Mouse (Mus musculus) granulocyte monocyte progenitor cell, adult 5-6 weeks (primary cell): ENCODE results near the gene Mapk9. TPM values are rescaled to one million over a fixed set of nuclear protein-coding genes. Genes with fewer than 3 reads are reported as not detected.

Source experiments
- ATAC-seq: replicated peaks from 2 replicates; pipeline ENCODE4 v1.8.0; 2016; ENCODE audit warnings: mild to moderate bottlenecking, moderate TSS enrichment, inconsistent platforms; ENCODE audit not compliant: poor library complexity, severe bottlenecking
- total RNA-seq, 2 experiments: library from RNA; stranded (forward) in 1 of 2; stranded (reverse) in 1 of 2; fragments of 200-712, 200-1000 nt in 1 of 2; fragments of >200 nt in 1 of 2; fragmentation: Nextera tagmentation in 1 of 2; gene quantifications; 2 replicates each; pipeline ENCODE4 v1.2.3; 2014 to 2017

Mapk9 gene
- total RNA-seq, 2 experiments from 2014 or later, result 26.6 to 32.9 TPM

DNA sequence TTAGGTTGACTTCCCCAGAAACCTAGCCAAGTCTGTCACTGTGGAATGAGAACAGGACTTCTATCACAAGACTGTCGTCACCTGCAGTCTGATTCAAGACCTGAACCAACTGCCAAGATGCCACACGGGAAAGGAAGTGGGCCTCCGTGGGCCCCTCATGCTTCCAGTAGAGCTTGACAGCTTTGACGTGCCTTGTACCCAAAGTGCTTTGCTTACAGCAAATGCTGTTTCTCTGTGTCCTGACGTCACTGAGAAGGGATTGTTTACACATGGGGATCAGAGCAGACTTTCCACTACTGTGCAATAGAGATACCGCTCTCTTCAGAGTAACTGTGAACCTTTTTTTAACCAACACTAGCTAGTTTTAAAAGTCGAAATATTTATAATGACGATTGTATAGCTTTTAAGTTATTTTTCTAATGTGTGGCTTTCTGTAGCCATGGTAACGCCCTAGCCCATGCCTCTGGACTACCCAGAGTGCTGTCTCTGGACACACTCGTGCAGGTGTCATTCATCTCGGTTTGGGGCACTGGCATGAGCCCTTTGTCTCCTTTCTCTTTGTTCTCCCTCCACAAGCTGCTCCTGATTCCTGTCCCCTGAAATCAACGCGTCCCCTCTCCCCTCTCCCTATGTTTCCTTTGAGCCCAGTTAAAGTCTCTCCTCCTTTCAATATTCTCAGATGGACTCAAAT lies 8.7 kb upstream of the Mapk9 start:
- no peak for ATAC-seq

- ATAC-seq, result no peak
These were observed 5.9 kb upstream of the Mapk9 start for GRCm38 (mm10) chr11:49840666-49841065.

DNA sequence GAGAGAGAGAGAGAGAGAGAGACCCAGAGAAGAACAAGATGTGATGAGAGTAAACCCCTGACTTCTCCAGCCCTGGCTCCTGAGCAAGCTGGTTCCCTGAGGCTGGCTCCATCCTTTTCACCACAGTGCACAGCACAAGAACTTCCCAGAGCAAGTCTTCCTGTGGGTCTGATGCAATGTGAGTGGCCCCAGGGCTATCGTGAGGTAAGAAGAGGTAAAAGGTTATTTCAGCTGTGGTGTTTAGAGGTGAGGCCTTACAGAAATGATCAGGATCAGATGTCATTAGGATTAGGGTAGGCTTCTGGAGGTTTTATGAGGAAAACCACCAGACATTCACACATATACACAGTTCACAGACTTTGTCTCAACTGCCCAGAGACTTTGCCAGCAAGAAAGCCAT lies 4.7 kb upstream of the Mapk9 start:
- no peak for ATAC-seq

DNA sequence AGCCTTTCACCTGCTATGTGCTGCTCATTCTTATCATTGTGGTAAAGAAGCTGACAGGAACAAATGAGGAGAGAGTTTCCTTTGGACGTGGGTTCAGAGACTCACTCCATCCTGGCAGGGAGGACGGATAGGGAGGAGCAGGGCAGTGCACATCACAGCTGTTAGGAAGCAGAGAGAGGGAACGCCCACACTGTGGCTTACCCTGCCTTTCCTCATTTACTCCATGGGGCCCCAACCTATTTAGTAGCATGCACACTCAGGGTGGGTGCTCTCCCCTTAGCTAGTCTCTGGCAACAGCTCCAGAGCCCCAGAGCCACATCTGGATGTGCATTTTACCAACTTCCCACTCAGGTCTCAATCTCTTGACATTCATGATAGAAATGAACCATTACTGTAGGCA lies 3.8 kb upstream of the Mapk9 start:
- ATAC-seq, result no peak

GRCm38 (mm10) chr11:49844311-49844710 lies 2.2 kb upstream of the Mapk9 start:
- no peak for ATAC-seq

- ATAC-seq, result peak; percentile 14
These were observed 1.6 kb upstream of the Mapk9 start for GRCm38 (mm10) chr11:49844969-49845368.

GRCm38 (mm10) chr11:49845958-49846357 lies 593 bp upstream of the Mapk9 start:
- no peak for ATAC-seq

GRCm38 (mm10) chr11:49847071-49847810 lies 690 bp downstream of the Mapk9 start:
- no peak for ATAC-seq

DNA sequence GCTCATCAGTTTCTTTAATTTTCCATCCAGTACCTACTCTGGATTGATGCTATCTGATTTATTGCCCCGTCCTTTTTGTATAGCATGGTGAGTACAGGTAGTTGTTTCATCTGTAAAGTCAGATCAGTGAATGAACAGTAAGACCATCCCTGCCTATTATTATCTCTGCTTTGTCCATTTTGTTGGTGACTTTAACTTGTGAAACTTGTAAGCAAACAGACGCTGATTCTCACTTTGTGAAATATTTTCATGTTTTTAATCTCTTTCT lies 1.2 kb downstream of the Mapk9 start:
- no peak for ATAC-seq

- peak; percentile 23 for ATAC-seq
These were observed 1.7 kb downstream of the Mapk9 start for GRCm38 (mm10) chr11:49848080-49848815.

DNA sequence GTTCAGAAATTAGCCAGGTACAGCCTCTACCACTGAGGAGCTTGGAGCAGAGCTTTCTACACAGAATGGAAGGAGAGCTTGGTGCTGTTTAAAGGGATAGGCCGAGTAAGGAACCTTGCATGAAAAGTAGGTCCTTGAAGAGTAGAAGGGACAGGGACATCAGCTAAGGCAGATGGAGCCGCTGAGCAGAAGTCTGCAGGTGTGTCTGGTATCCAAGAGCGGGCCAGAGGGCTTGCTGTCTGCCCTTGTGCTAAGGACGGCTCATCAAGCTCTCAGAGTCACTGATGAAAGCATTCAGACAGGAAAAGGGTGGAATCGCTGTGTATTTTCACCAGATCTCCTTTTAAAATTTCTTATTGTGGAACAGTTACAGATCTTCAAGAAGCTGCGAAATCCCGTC lies 3.8 kb downstream of the Mapk9 start:
- ATAC-seq, result no peak

DNA sequence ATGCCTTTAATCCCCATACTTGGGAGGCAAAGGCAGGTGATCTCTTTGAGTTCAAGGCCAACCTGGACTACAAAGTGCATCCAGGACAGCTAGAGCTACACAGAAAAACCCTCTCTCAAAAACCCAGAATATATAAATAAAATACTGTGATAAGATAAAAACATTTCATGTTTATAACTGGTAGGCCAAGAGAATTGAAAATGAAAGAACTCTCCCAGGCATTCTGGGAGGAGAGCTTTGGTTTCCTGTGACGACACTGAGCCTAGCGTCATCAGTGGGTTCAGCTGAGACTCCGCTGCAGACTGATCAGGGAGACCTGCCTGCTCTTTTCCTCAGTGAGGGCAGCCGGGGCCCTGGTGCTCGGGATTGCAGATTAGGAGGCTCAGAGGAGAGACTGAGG lies 8.6 kb downstream of the Mapk9 start:
- ATAC-seq, result peak; percentile 44; the same call in 1 of the 2 replicates

DNA sequence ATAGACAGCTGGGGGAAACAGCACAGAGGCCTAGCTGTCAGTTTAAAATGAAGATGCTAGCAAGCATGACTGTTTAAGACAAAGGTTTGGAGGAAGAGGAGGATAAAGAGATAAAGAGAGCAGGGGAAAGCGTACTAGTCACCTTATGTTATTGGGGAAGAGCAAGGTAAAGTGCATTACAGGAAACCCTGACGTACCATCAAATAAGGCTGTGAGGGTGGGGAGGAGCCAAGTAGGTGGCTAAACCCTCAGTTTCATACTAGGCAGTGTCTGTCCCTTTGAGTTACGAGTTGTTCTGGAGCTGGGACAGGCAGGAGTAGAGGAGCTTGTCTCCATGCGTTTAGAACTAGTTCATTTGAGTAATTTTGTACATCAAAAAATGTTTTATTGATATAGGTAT lies 14.6 kb downstream of the Mapk9 start:
- ATAC-seq, result no peak

DNA sequence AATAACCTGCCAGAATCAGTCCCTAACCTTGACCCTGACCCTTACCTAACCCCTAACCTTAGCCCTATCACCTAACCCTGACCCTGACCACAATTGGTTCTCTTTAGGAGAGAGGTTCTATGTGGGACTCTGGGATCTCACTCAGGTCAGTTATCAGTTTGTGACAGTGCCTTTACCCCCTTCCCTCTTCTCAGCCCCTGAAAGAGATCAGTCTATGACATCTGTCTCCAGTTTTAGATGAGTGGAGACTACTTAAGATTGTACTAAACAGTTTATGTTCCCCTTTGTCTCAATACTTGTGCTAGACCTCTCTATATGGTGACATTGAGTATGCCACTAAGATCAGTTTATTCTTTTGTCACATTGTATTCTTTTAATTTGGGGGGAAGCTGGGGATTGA lies 17.4 kb downstream of the Mapk9 start:
- no peak for ATAC-seq

DNA sequence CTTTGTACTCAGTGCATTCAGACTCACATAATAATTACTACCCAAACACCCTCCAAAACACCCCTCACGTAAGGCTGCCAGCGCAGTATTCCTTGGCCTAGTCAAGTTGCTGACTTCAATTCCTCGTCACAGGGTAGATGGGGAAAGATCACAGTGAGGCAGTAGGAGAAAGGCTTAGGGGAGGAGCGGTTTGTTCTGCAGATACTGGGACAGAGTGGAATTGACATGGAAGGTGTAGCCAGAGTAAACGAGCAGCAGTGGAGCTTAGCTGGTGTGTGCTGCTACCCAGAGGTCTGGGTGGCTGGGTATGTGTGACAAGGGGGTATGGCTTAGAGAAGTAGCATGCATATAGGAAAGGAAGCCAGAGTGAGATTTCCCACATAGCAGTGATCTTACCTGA lies 20.8 kb downstream of the Mapk9 start:
- ATAC-seq, result no peak

DNA sequence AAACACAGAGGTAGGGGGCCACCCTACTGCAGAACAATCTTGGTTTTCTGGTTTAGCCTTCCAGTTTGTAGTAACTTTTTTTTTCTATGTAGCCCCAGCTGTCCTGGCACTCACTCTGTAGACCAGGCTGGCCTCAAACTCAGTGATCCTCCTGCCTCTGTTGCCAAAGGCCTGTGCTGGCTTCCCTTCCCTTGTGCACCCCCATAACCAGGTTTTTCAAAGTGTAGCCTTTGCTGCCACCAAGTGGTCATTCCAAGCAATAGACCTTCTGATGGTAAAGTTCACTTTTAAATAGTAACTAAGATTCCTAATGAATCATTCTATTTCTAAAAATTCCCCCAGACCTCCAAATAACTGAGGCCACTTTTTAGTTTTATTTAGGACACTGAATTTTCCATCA lies 23.2 kb downstream of the Mapk9 start:
- peak; percentile 87 for ATAC-seq

DNA sequence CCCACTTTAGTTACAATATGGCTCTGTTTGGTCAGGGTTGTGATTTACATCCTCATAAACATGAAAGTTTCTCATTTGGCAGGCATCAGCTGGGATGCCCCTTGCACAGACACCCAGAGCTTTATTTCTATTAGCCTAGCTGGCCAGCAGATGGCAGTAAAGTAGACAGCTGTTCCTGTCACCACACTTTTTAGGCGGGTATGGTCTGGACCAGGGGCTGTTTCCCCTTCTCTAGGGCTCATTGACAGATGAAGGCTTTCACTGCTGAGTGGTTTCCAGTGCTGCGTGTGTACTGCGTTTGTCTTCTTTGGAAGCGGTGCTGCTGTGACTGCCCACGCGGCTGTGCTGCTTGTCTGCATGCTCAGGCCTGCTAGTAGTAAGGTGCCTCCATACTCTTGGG lies 25.4 kb downstream of the Mapk9 start:
- ATAC-seq, result peak; percentile 77

- ATAC-seq, result no peak
These were observed 26.2 kb downstream of the Mapk9 start for GRCm38 (mm10) chr11:49872779-49873178.

GRCm38 (mm10) chr11:49876948-49877817 lies 30.6 kb downstream of the Mapk9 start:
- no peak for ATAC-seq

GRCm38 (mm10) chr11:49879950-49880642 lies 33.5 kb downstream of the Mapk9 start:
- no peak for ATAC-seq
